Mouse (Mus musculus): ENCODE data around the gene Wdr27. TPM values are rescaled to one million over a fixed set of nuclear protein-coding genes. Genes with fewer than 3 reads are reported as not detected.

The Wdr27 gene
- polyA plus RNA-seq, 2 experiments: 3.0 to 6.0 TPM

GRCm38 (mm10) chr17:14779356-14779755, 163.6 kb downstream of the Wdr27 start:
- TF ChIP-seq POLR2A (IDR thresholded peaks at IDR 0.05; ENCODE audit: borderline replicate concordance, extremely low read depth, insufficient read depth, insufficient read length): no peak
- no peaks in the 10 kb centered on the region for H3K4me1 ChIP-seq (ENCODE audit: control insufficient read depth, insufficient read depth, low read length)
- H3K9ac ChIP-seq (ENCODE audit: low read depth, low read length, severe bottlenecking): no peak overlapping the region
- ATAC-seq (ENCODE audit: low FRiP score, low read depth) (no peak), DNase-seq (ENCODE audit: low spot score) (no peak)
- no peak overlapping the region for H3K27ac ChIP-seq (replicated peaks; ENCODE audit: low read depth, low read length)
- H3K27me3 ChIP-seq (ENCODE audit: control insufficient read depth, insufficient read depth, low read length): no peaks in the 10 kb centered on the region
- no peak overlapping the region for H3K4me3 ChIP-seq (replicated peaks; ENCODE audit: low read length)
- H3K4me2 ChIP-seq (replicated peaks; ENCODE audit: low read depth, low read length, severe bottlenecking): no peak overlapping the region
- H3K36me3 ChIP-seq (ENCODE audit: control insufficient read depth, insufficient read depth, low read length): no peaks in the 10 kb centered on the region
- WGBS: 85% methylated on average over 5 of the region's 5 CpGs
- no peaks in the 10 kb centered on the region for H3K9me3 ChIP-seq (ENCODE audit: control insufficient read depth, low read length)

- Histone ChIP-seq H3K4me2 (replicated peaks; ENCODE audit: low read depth, low read length, severe bottlenecking) (no peak overlapping the region), H3K9ac (ENCODE audit: low read depth, low read length, severe bottlenecking) (no peak overlapping the region), H3K27me3 (ENCODE audit: control insufficient read depth, insufficient read depth, low read length) (no peaks in the 10 kb centered on the region), H3K9me3 (ENCODE audit: control insufficient read depth, low read length) (no peaks in the 10 kb centered on the region), H3K4me1 (ENCODE audit: control insufficient read depth, insufficient read depth, low read length) (no peaks in the 10 kb centered on the region), H3K4me3 (replicated peaks; ENCODE audit: low read length) (no peak overlapping the region), H3K36me3 (ENCODE audit: control insufficient read depth, insufficient read depth, low read length) (no peaks in the 10 kb centered on the region), H3K27ac (replicated peaks; ENCODE audit: low read depth, low read length) (no peak overlapping the region)
- TF ChIP-seq POLR2A (IDR thresholded peaks at IDR 0.05; ENCODE audit: borderline replicate concordance, extremely low read depth, insufficient read depth, insufficient read length): no peak
- no peak for ATAC-seq (ENCODE audit: low FRiP score, low read depth)
- 71% methylated on average over 4 of the region's 4 CpGs for WGBS
- DNase-seq (ENCODE audit: low spot score): no peak
These were observed 171.6 kb downstream of the Wdr27 start for GRCm38 (mm10) chr17:14771339-14771738.

- Histone ChIP-seq H3K4me3 (replicated peaks; ENCODE audit: low read length) (no peak overlapping the region), H3K9ac (ENCODE audit: low read depth, low read length, severe bottlenecking) (no peak overlapping the region), H3K4me1 (ENCODE audit: control insufficient read depth, insufficient read depth, low read length) (no peaks in the 10 kb centered on the region), H3K9me3 (ENCODE audit: control insufficient read depth, low read length) (no peaks in the 10 kb centered on the region), H3K27me3 (ENCODE audit: control insufficient read depth, insufficient read depth, low read length) (no peaks in the 10 kb centered on the region), H3K27ac (replicated peaks; ENCODE audit: low read depth, low read length) (no peak overlapping the region), H3K4me2 (replicated peaks; ENCODE audit: low read depth, low read length, severe bottlenecking) (no peak overlapping the region), H3K36me3 (ENCODE audit: control insufficient read depth, insufficient read depth, low read length) (no peaks in the 10 kb centered on the region)
- TF ChIP-seq POLR2A (IDR thresholded peaks at IDR 0.05; ENCODE audit: borderline replicate concordance, extremely low read depth, insufficient read depth, insufficient read length): no peak
- DNase-seq (ENCODE audit: low spot score) (no peak), ATAC-seq (ENCODE audit: low FRiP score, low read depth) (no peak)
- WGBS: 78% methylated on average over 5 of the region's 5 CpGs
These were observed 172.6 kb downstream of the Wdr27 start for GRCm38 (mm10) chr17:14770377-14770776.

Other genes with a start within 250 kb of the Wdr27 start
- 78.6 and 87.8 TPM in 2 replicates for gene Thbs2, start 248.9 kb downstream of the Wdr27 start, polyA plus RNA-seq (2012; rRNA removed)
- 77.6 and 92.6 TPM in 2 replicates for gene Thbs2, start 248.9 kb downstream of the Wdr27 start, polyA plus RNA-seq (2014; fragmentation: Nextera tagmentation; extraction: Ambion mirVana)
- gene 1600012H06Rik, start within 50 bp of the Wdr27 start, polyA plus RNA-seq (2012; rRNA removed): 26.2 and 28.3 TPM in 2 replicates
- gene 1600012H06Rik, start within 50 bp of the Wdr27 start, polyA plus RNA-seq (2014; fragmentation: Nextera tagmentation; extraction: Ambion mirVana): 37.5 and 39.7 TPM in 2 replicates
- 84.6 and 114 TPM in 2 replicates for gene Phf10, start 18.1 kb upstream of the Wdr27 start, polyA plus RNA-seq (2012; rRNA removed)
- gene Phf10, start 18.1 kb upstream of the Wdr27 start, polyA plus RNA-seq (2014; fragmentation: Nextera tagmentation; extraction: Ambion mirVana): 51.4 and 53.6 TPM in 2 replicates
- gene 9030025P20Rik, start 35.3 kb upstream of the Wdr27 start, polyA plus RNA-seq (2012; rRNA removed): 20.4 and 21.4 TPM in 2 replicates
- 5.1 and 6.8 TPM in 2 replicates for gene 9030025P20Rik, start 35.3 kb upstream of the Wdr27 start, polyA plus RNA-seq (2014; fragmentation: Nextera tagmentation; extraction: Ambion mirVana)
- gene Gm3417, start 35.6 kb upstream of the Wdr27 start, polyA plus RNA-seq (2012; rRNA removed): 0.54 TPM in 1 of 2 replicates, not detected in the other
- not detected in 2 replicates for gene Gm3417, start 35.6 kb upstream of the Wdr27 start, polyA plus RNA-seq (2014; fragmentation: Nextera tagmentation; extraction: Ambion mirVana)
- gene Gm3435, start 67.0 kb upstream of the Wdr27 start, polyA plus RNA-seq (2012; rRNA removed): 4.3 and 5.3 TPM in 2 replicates
- gene Gm3435, start 67.0 kb upstream of the Wdr27 start, polyA plus RNA-seq (2014; fragmentation: Nextera tagmentation; extraction: Ambion mirVana): 3.2 and 4.6 TPM in 2 replicates
- 89.0 and 93.8 TPM in 2 replicates for gene Ermard, start 98.0 kb upstream of the Wdr27 start, polyA plus RNA-seq (2012; rRNA removed)
- gene Ermard, start 98.0 kb upstream of the Wdr27 start, polyA plus RNA-seq (2014; fragmentation: Nextera tagmentation; extraction: Ambion mirVana): 59.9 and 79.9 TPM in 2 replicates
- gene Tcte3, start 98.3 kb upstream of the Wdr27 start, polyA plus RNA-seq (2012; rRNA removed): 0.10 TPM in 1 of 2 replicates, not detected in the other
- gene Tcte3, start 98.3 kb upstream of the Wdr27 start, polyA plus RNA-seq (2014; fragmentation: Nextera tagmentation; extraction: Ambion mirVana): 1.3 TPM in 1 of 2 replicates, not detected in the other
- 1.00 and 2.6 TPM in 2 replicates for gene Gm3448, start 98.4 kb upstream of the Wdr27 start, polyA plus RNA-seq (2012; rRNA removed)
- gene Gm3448, start 98.4 kb upstream of the Wdr27 start, polyA plus RNA-seq (2014; fragmentation: Nextera tagmentation; extraction: Ambion mirVana): 2.1 and 2.7 TPM in 2 replicates